Mouse (Mus musculus) neural tube, embryonic 12.5 days (tissue): ENCODE data around the gene Hopx. TPM values are rescaled to one million over a fixed set of nuclear protein-coding genes. Genes with fewer than 3 reads are reported as not detected.

Experiments
- ATAC-seq: fragments of 200-750 bp; cut with Nextera tagmentation; 2 replicates; pipeline ENCODE4 v1.8.0; 2017; ENCODE audit warnings: low read depth, mild to moderate bottlenecking, moderate TSS enrichment, moderate library complexity; ENCODE audit not compliant: low FRiP score
- H3K27ac ChIP-seq: fragments of 300-500 bp; sonication (generic); 2 replicates; pipeline ENCODE4 v1.5.1; 2016
- H3K27me3 ChIP-seq: fragments of 300-500 bp; sonication (generic); replicated peaks from 2 replicates; pipeline ENCODE4 v1.6.1; 2016; ENCODE audit warnings: mild to moderate bottlenecking
- H3K36me3 ChIP-seq: fragments of 300-500 bp; sonication (generic); 2 replicates; pipeline ENCODE4 v1.6.1; 2016; ENCODE audit warnings: mild to moderate bottlenecking
- H3K4me1 ChIP-seq: fragments of 300-500 bp; sonication (generic); 2 replicates; pipeline ENCODE4 v1.6.1; 2016
- H3K4me2 ChIP-seq: fragments of 300-500 bp; sonication (generic); replicated peaks from 2 replicates; pipeline ENCODE4 v1.6.1; 2016; ENCODE audit warnings: mild to moderate bottlenecking
- H3K4me3 ChIP-seq: fragments of 300-500 bp; sonication (generic); 2 replicates; pipeline ENCODE4 v1.5.1; 2016
- H3K9ac ChIP-seq: fragments of 300-500 bp; sonication (generic); 2 replicates; pipeline ENCODE4 v1.6.1; 2016; ENCODE audit warnings: mild to moderate bottlenecking
- H3K9me3 ChIP-seq: fragments of 300-500 bp; sonication (generic); 2 replicates; pipeline ENCODE4 v1.6.1; 2016; ENCODE audit warnings: mild to moderate bottlenecking
- WGBS: fragments of 180-500 bp; shearing (Covaris S2); methylation state at CpG from one replicate; pipeline ENCODE4 v1.1.7; 2016; 5-methylcytosine and 5-hydroxymethylcytosine counted together
- polyA plus RNA-seq: library from polyadenylated mRNA; unstranded; fragments of >200 nt; fragmentation: Nextera tagmentation; extraction: Ambion mirVana; gene quantifications from 2 replicates; pipeline ENCODE4 v1.2.1, GENCODE M21; 2016

The Hopx gene
- polyA plus RNA-seq, 1 experiment from 2014 or later = 3.6 TPM

GRCm38 (mm10) chr5:77039391-77039790, 75.5 kb downstream of the Hopx start:
- Histone ChIP-seq H3K9ac (no peak overlapping the region), H3K4me1 (no peaks in the 10 kb centered on the region), H3K4me3 (no peak overlapping the region), H3K4me2 (no peak overlapping the region), H3K27me3 (no peaks in the 10 kb centered on the region), H3K36me3 (no peaks in the 10 kb centered on the region), H3K27ac (no peak overlapping the region), H3K9me3 (no peaks in the 10 kb centered on the region)
- ATAC-seq = no peak

GRCm38 (mm10) chr5:77038451-77038850, 76.5 kb downstream of the Hopx start:
- Histone ChIP-seq H3K27ac (no peak overlapping the region), H3K27me3 (no peaks in the 10 kb centered on the region), H3K4me2 (no peak overlapping the region), H3K4me3 (no peak overlapping the region), H3K9me3 (no peaks in the 10 kb centered on the region), H3K9ac (no peak overlapping the region), H3K36me3 (no peaks in the 10 kb centered on the region), H3K4me1 (no peaks in the 10 kb centered on the region)
- 89% methylated on average over 10 of the region's 10 CpGs for WGBS
- no peak for ATAC-seq

Other genes with a start within 250 kb of the Hopx start
- 18.5 and 18.6 TPM in 2 replicates for gene Aasdh, start 209.6 kb downstream of the Hopx start, polyA plus RNA-seq
- 253 and 263 TPM in 2 replicates for gene Paics, start 163.8 kb downstream of the Hopx start, polyA plus RNA-seq
- gene Ppat, start 163.5 kb downstream of the Hopx start, polyA plus RNA-seq = 22.4 and 23.1 TPM in 2 replicates
- 74.4 and 75.0 TPM in 2 replicates for gene Srp72, start 140.4 kb downstream of the Hopx start, polyA plus RNA-seq
- gene Arl9, start 111.1 kb downstream of the Hopx start, polyA plus RNA-seq = not detected in 2 replicates
- gene Thegl, start 99.1 kb downstream of the Hopx start, polyA plus RNA-seq = 0.30 TPM in 1 of 2 replicates, not detected in the other
- 3.0 and 4.1 TPM in 2 replicates for gene Spink2, start 96.3 kb upstream of the Hopx start, polyA plus RNA-seq
- gene Rest, start 150.4 kb upstream of the Hopx start, polyA plus RNA-seq = 18.9 and 20.6 TPM in 2 replicates
- 37.6 and 38.6 TPM in 2 replicates for gene Noa1, start 195.0 kb upstream of the Hopx start, polyA plus RNA-seq
- 83.5 and 89.9 TPM in 2 replicates for gene Polr2b, start 195.0 kb upstream of the Hopx start, polyA plus RNA-seq